9 mouse cellular contexts compared by ENCODE assay signal in the genomic region with DNA sequence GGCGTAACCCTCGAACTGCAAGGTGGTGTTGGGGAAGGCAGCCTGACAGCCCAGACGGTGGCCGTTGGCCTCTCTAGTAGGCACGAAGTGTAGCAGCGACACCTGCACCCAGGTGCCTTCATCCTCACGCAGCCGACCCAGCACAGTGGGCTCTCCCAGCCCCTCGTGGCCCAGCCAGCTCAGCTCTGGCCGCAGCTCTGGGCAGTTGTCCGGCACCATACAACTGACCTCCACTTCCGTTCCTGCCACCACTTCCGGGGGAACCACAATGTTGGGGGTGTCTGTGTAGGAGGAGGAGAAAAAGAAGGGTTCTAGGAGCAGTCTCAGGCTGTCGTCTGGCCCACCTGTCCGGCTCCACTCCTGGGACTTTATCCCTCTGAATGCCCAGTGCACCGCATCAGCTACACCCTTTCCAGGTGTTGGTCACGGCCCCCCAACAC. TPM values are rescaled to one million over a fixed set of nuclear protein-coding genes. Genes with fewer than 3 reads are reported as not detected.
A peak's percentile ranks its signal among the peaks of the same experiment; 100 is the strongest.
DNase-seq lines count a peak whose midpoint lies in the region; ATAC-seq and TF ChIP-seq lines count a peak whose summit lies in the region.
"Had no signal": no experiment of that assay in that cellular context is flagged by ENCODE, and none has a peak within 500 bp of the region (broad histone marks: within the 10 kb centered on the region; RNA-seq: fewer than 3 reads in every experiment).

No protein-coding gene starts in this region.

- H3K4me1 ChIP-seq in heart, embryonic 14.5 days (ENCODE audit: control insufficient read depth in 2 of 2, insufficient read depth in 2 of 2, low read length in 2 of 2): peaks cover 2 to 13% of the 10 kb centered on the region in 2 experiments; a peak in 2 of 4 replicates
- H3K4me1 ChIP-seq in heart, adult 2 months (ENCODE audit: control insufficient read depth, insufficient read depth, low read length): no peaks in the 10 kb centered on the region
- peaks cover 21% of the 10 kb centered on the region for H3K4me1 ChIP-seq in embryonic facial prominence, embryonic 10.5 days
- peaks cover 8% of the 10 kb centered on the region; the same call in 1 of the 2 replicates for H3K4me1 ChIP-seq in intestine, embryonic 14.5 days (replicated peaks; ENCODE audit: control insufficient read depth, insufficient read depth, low read length)
- H3K4me1 ChIP-seq in midbrain, embryonic 13.5 days (replicated peaks): peaks cover 12% of the 10 kb centered on the region
- peaks cover 14% of the 10 kb centered on the region for H3K4me1 ChIP-seq in thymus, adult 2 months (replicated peaks; ENCODE audit: control insufficient read depth, insufficient read depth, low read length)

- WGBS in heart, embryonic 14.5 days: 22% methylated on average over 16 of the region's 17 CpGs
- whole genome bisulfite sequencing in heart, adult 2 months: 32% methylated on average over 17 of the region's 17 CpGs
- 28% methylated on average over 17 of the region's 17 CpGs for WGBS in embryonic facial prominence, embryonic 10.5 days
- 27% methylated on average over 15 of the region's 17 CpGs for WGBS in intestine, embryonic 14.5 days
- WGBS in midbrain, embryonic 13.5 days: 29% methylated on average over 17 of the region's 17 CpGs
- 29% methylated on average over 17 of the region's 17 CpGs for WGBS in thymus, adult 2 months

- H3K27ac ChIP-seq in heart, embryonic 14.5 days (replicated peaks in 1 of 2; ENCODE audit: control insufficient read depth in 1 of 2, insufficient read depth in 1 of 2, low read depth in 2 of 2, low read length in 2 of 2): no peak overlapping the region
- H3K27ac ChIP-seq in heart, adult 2 months: no peak overlapping the region
- no peak overlapping the region for H3K27ac ChIP-seq in embryonic facial prominence, embryonic 10.5 days (replicated peaks)
- H3K27ac ChIP-seq in intestine, embryonic 14.5 days (ENCODE audit: low read depth): no peak overlapping the region
- no peak overlapping the region for H3K27ac ChIP-seq in midbrain, embryonic 13.5 days
- H3K27ac ChIP-seq in left cerebral cortex, adult 2 months: no peak overlapping the region
- no peak overlapping the region for H3K27ac ChIP-seq in thymus, adult 2 months (ENCODE audit: control insufficient read depth, insufficient read depth, low read length)

- no peak for TF ChIP-seq CTCF in heart, adult 2 months (IDR thresholded peaks at IDR 0.05)
- TF ChIP-seq CTCF in left cerebral cortex, adult 2 months (IDR thresholded peaks at IDR 0.05): no peak
- TF ChIP-seq CTCF in thymus, adult 2 months (IDR thresholded peaks at IDR 0.05; ENCODE audit: borderline replicate concordance, control insufficient read depth, extremely low read depth, insufficient read depth, low read length, poor library complexity): no peak

- no peaks in the 10 kb centered on the region for H3K9me3 ChIP-seq in heart, embryonic 14.5 days (ENCODE audit: control insufficient read depth, low read length)
- H3K9me3 ChIP-seq in embryonic facial prominence, embryonic 10.5 days: no peaks in the 10 kb centered on the region
- H3K9me3 ChIP-seq in intestine, embryonic 14.5 days (ENCODE audit: control insufficient read depth, low read length): no peaks in the 10 kb centered on the region
- no peaks in the 10 kb centered on the region for H3K9me3 ChIP-seq in midbrain, embryonic 13.5 days

- intact Hi-C loops in heart, adult 2 months (cut with DNase I): no loop called here
- intact Hi-C loops in left cerebral cortex, adult 2 months (cut with DNase I): no loop called here

- no peak overlapping the region for H3K4me3 ChIP-seq in heart, embryonic 14.5 days (ENCODE audit: control insufficient read depth in 1 of 2, insufficient read depth in 1 of 2, low read depth in 1 of 2, low read length in 2 of 2)
- no peak overlapping the region for H3K4me3 ChIP-seq in heart, adult 2 months
- peak overlapping the region; percentile 53 for H3K4me3 ChIP-seq in embryonic facial prominence, embryonic 10.5 days
- H3K4me3 ChIP-seq in intestine, embryonic 14.5 days (ENCODE audit: low read depth, low read length): peak overlapping the region; percentile 15; the same call in 1 of the 2 replicates
- peak overlapping the region; percentile 25 for H3K4me3 ChIP-seq in midbrain, embryonic 13.5 days (replicated peaks)
- H3K4me3 ChIP-seq in left cerebral cortex, adult 2 months: no peak overlapping the region
- H3K4me3 ChIP-seq in thymus, adult 2 months (ENCODE audit: control insufficient read depth, insufficient read depth, low read length): no peak overlapping the region

- H3K27me3 ChIP-seq in heart, embryonic 14.5 days (ENCODE audit: control insufficient read depth, insufficient read depth, low read length): peaks cover 11% of the 10 kb centered on the region
- peaks cover 4% of the 10 kb centered on the region for H3K27me3 ChIP-seq in heart, adult 2 months (ENCODE audit: control insufficient read depth, insufficient read depth, low read length)
- H3K27me3 ChIP-seq in embryonic facial prominence, embryonic 10.5 days (replicated peaks; ENCODE audit: low read depth, poor library complexity, severe bottlenecking): peaks cover 9% of the 10 kb centered on the region
- H3K27me3 ChIP-seq in intestine, embryonic 14.5 days (replicated peaks; ENCODE audit: control insufficient read depth, insufficient read depth, low read length): no peaks in the 10 kb centered on the region
- H3K27me3 ChIP-seq in midbrain, embryonic 13.5 days: no peaks in the 10 kb centered on the region; the same call in 1 of the 2 replicates
- H3K27me3 ChIP-seq in thymus, adult 2 months (ENCODE audit: control insufficient read depth, insufficient read depth, low read length): no peaks in the 10 kb centered on the region; the same call in 1 of the 2 replicates

- DNase-seq in heart, adult 2 months: no peak
- DNase-seq in embryonic facial prominence, embryonic 10.5 days (ENCODE audit: low spot score): no peak
- DNase-seq in intestine, embryonic 14.5 days (ENCODE audit: low spot score): no peak
- no peak for DNase-seq in left cerebral cortex, adult 2 months (ENCODE audit: extremely low spot score in 1 of 2, low spot score in 2 of 2)
- no peak for DNase-seq in thymus, postnatal 4 days
- DNase-seq in thymus, adult 2 months: no peak
- DNase-seq: gastrocnemius, postnatal 25 days had no signal

- no peak for TF ChIP-seq POLR2A in heart, adult 2 months (IDR thresholded peaks at IDR 0.05; ENCODE audit: insufficient read depth, low read depth, low read length)
- TF ChIP-seq POLR2A in thymus, adult 2 months (IDR thresholded peaks at IDR 0.05; ENCODE audit: control insufficient read depth, extremely low read depth, insufficient read depth, low read length, poor library complexity): no peak

- H3K9ac ChIP-seq in heart, embryonic 14.5 days (ENCODE audit: low read length): no peak overlapping the region
- H3K9ac ChIP-seq in heart, adult 2 months (ENCODE audit: low read depth, low read length): no peak overlapping the region
- no peak overlapping the region for H3K9ac ChIP-seq in intestine, embryonic 14.5 days (ENCODE audit: low read length)
- no peak overlapping the region for H3K9ac ChIP-seq in midbrain, embryonic 13.5 days (replicated peaks)

- no peaks in the 10 kb centered on the region for H3K79me2 ChIP-seq in heart, adult 2 months (replicated peaks; ENCODE audit: control insufficient read depth, insufficient read depth, low read length)

- no peak for TF ChIP-seq EP300 in heart, adult 2 months (IDR thresholded peaks at IDR 0.05; ENCODE audit: insufficient read depth, low read depth, low read length)

- H3K4me2 ChIP-seq in heart, embryonic 14.5 days (ENCODE audit: low read length): peak overlapping the region; percentile 44
- H3K4me2 ChIP-seq in intestine, embryonic 14.5 days (ENCODE audit: low read length): peak overlapping the region; percentile 55
- peak overlapping the region; percentile 60 for H3K4me2 ChIP-seq in midbrain, embryonic 13.5 days (replicated peaks)

- no peak for ATAC-seq in heart, embryonic 14.5 days (ENCODE audit: insufficient number of reproducible peaks, insufficient read depth, low FRiP score, low read depth)
- peak; percentile 8; the same call in 1 of the 2 replicates for ATAC-seq in intestine, embryonic 14.5 days (replicated peaks; ENCODE audit: low FRiP score, low TSS enrichment, low read depth)
- ATAC-seq in midbrain, embryonic 13.5 days: peak; percentile 29; the same call in 1 of the 2 replicates

- no peaks in the 10 kb centered on the region for H3K36me3 ChIP-seq in heart, embryonic 14.5 days (ENCODE audit: control insufficient read depth, insufficient read depth, low read length)
- no peaks in the 10 kb centered on the region for H3K36me3 ChIP-seq in heart, adult 2 months (ENCODE audit: control insufficient read depth, insufficient read depth, low read length)
- no peaks in the 10 kb centered on the region for H3K36me3 ChIP-seq in embryonic facial prominence, embryonic 10.5 days (replicated peaks)
- H3K36me3 ChIP-seq in intestine, embryonic 14.5 days (ENCODE audit: control insufficient read depth, insufficient read depth, low read length): no peaks in the 10 kb centered on the region
- no peaks in the 10 kb centered on the region for H3K36me3 ChIP-seq in midbrain, embryonic 13.5 days
- no peaks in the 10 kb centered on the region for H3K36me3 ChIP-seq in thymus, adult 2 months (ENCODE audit: control insufficient read depth, insufficient read depth, low read length)

RNA-seq across cellular contexts. Expression of a gene that starts 5.7 kb away (rescaled TPM):
- polyA plus RNA-seq in heart, embryonic 14.5 days (2014; fragmentation: Nextera tagmentation; extraction: Ambion mirVana): 0.15 TPM in 1 of 2 replicates, not detected in the other
- not detected for total RNA-seq in heart, adult 2 months (2021)
- 0.27 and 0.32 TPM in 2 replicates for polyA plus RNA-seq in heart, adult 2 months (2012; rRNA removed)
- 0.32 and 0.39 TPM in 2 replicates for polyA plus RNA-seq in embryonic facial prominence, embryonic 10.5 days (2016; fragmentation: Nextera tagmentation; extraction: Ambion mirVana)
- 0.22 and 0.35 TPM in 2 replicates for polyA plus RNA-seq in intestine, embryonic 14.5 days (2014; fragmentation: Nextera tagmentation; extraction: Ambion mirVana)
- polyA plus RNA-seq in midbrain, embryonic 13.5 days (2015; fragmentation: Nextera tagmentation; extraction: Ambion mirVana): 1.3 and 1.5 TPM in 2 replicates
- total RNA-seq in left cerebral cortex, adult 2 months (2021): 10 to 100 TPM; 91.1 to 93.1 TPM
- polyA plus RNA-seq in thymus, adult 2 months (2012; rRNA removed): 1.8 and 2.0 TPM in 2 replicates

RNA-seq across cellular contexts. Expression of a gene that starts 15.5 kb away (rescaled TPM):
- not detected in 2 replicates for polyA plus RNA-seq in heart, embryonic 14.5 days (2014; fragmentation: Nextera tagmentation; extraction: Ambion mirVana)
- 1 to 10 TPM; 2.8 to 4.5 TPM for total RNA-seq in heart, adult 2 months (2021)
- polyA plus RNA-seq in heart, adult 2 months (2012; rRNA removed): 2.1 and 4.7 TPM in 2 replicates
- not detected in 2 replicates for polyA plus RNA-seq in embryonic facial prominence, embryonic 10.5 days (2016; fragmentation: Nextera tagmentation; extraction: Ambion mirVana)
- polyA plus RNA-seq in intestine, embryonic 14.5 days (2014; fragmentation: Nextera tagmentation; extraction: Ambion mirVana): not detected in 2 replicates
- not detected in 2 replicates for polyA plus RNA-seq in midbrain, embryonic 13.5 days (2015; fragmentation: Nextera tagmentation; extraction: Ambion mirVana)
- not detected for total RNA-seq in left cerebral cortex, adult 2 months (2021)
- 2.2 and 12.5 TPM in 2 replicates for polyA plus RNA-seq in thymus, adult 2 months (2012; rRNA removed)
- total RNA-seq: gastrocnemius, postnatal 25 days had no signal

RNA-seq across cellular contexts. Expression of a gene that starts 28.9 kb away (rescaled TPM):
- 0.16 TPM in 1 of 2 replicates, not detected in the other for polyA plus RNA-seq in heart, embryonic 14.5 days (2014; fragmentation: Nextera tagmentation; extraction: Ambion mirVana)
- 1 to 10 TPM in 1 of 2 experiments, under 1 TPM in 1; 0.57 to 1.3 TPM for total RNA-seq in heart, adult 2 months (2021)
- polyA plus RNA-seq in heart, adult 2 months (2012; rRNA removed): 1.1 and 8.1 TPM in 2 replicates
- 0.08 and 0.27 TPM in 2 replicates for polyA plus RNA-seq in embryonic facial prominence, embryonic 10.5 days (2016; fragmentation: Nextera tagmentation; extraction: Ambion mirVana)
- 0.12 TPM in 1 of 2 replicates, not detected in the other for polyA plus RNA-seq in intestine, embryonic 14.5 days (2014; fragmentation: Nextera tagmentation; extraction: Ambion mirVana)
- not detected in 2 replicates for polyA plus RNA-seq in midbrain, embryonic 13.5 days (2015; fragmentation: Nextera tagmentation; extraction: Ambion mirVana)
- not detected for total RNA-seq in left cerebral cortex, adult 2 months (2021)
- polyA plus RNA-seq in thymus, adult 2 months (2012; rRNA removed): 8.5 and 8.9 TPM in 2 replicates

RNA-seq across cellular contexts. Expression of a gene that starts 34.8 kb away (rescaled TPM):
- not detected in 2 replicates for polyA plus RNA-seq in heart, embryonic 14.5 days (2014; fragmentation: Nextera tagmentation; extraction: Ambion mirVana)
- total RNA-seq in heart, adult 2 months (2021): 10 to 100 TPM; 11.8 to 14.2 TPM
- 114 and 141 TPM in 2 replicates for polyA plus RNA-seq in heart, adult 2 months (2012; rRNA removed)
- polyA plus RNA-seq in embryonic facial prominence, embryonic 10.5 days (2016; fragmentation: Nextera tagmentation; extraction: Ambion mirVana): not detected in 2 replicates
- polyA plus RNA-seq in intestine, embryonic 14.5 days (2014; fragmentation: Nextera tagmentation; extraction: Ambion mirVana): not detected in 2 replicates
- polyA plus RNA-seq in midbrain, embryonic 13.5 days (2015; fragmentation: Nextera tagmentation; extraction: Ambion mirVana): not detected in 2 replicates
- total RNA-seq in left cerebral cortex, adult 2 months (2021): not detected
- 23.6 and 33.1 TPM in 2 replicates for polyA plus RNA-seq in thymus, adult 2 months (2012; rRNA removed)
- total RNA-seq: gastrocnemius, postnatal 25 days had no signal

RNA-seq across cellular contexts. Expression of a gene that starts 47.6 kb away (rescaled TPM):
- 17.2 and 19.6 TPM in 2 replicates for polyA plus RNA-seq in heart, embryonic 14.5 days (2014; fragmentation: Nextera tagmentation; extraction: Ambion mirVana)
- total RNA-seq in heart, adult 2 months (2021): 100 to 1,000 TPM; 103 to 110 TPM
- 124 and 135 TPM in 2 replicates for polyA plus RNA-seq in heart, adult 2 months (2012; rRNA removed)
- polyA plus RNA-seq in embryonic facial prominence, embryonic 10.5 days (2016; fragmentation: Nextera tagmentation; extraction: Ambion mirVana): 25.1 and 29.6 TPM in 2 replicates
- polyA plus RNA-seq in intestine, embryonic 14.5 days (2014; fragmentation: Nextera tagmentation; extraction: Ambion mirVana): 22.3 and 22.7 TPM in 2 replicates
- 24.2 and 27.6 TPM in 2 replicates for polyA plus RNA-seq in midbrain, embryonic 13.5 days (2015; fragmentation: Nextera tagmentation; extraction: Ambion mirVana)
- total RNA-seq in left cerebral cortex, adult 2 months (2021): 100 to 1,000 TPM; 131 to 134 TPM
- 288 and 342 TPM in 2 replicates for polyA plus RNA-seq in thymus, adult 2 months (2012; rRNA removed)

Comparison
In these comparisons a context has a peak if more than half of its experiments do, and no peak if none do; other contexts are left out.
1. H3K4me3 ChIP-seq: peak in embryonic facial prominence, embryonic 10.5 days (single experiment), intestine, embryonic 14.5 days (single experiment) and midbrain, embryonic 13.5 days (single experiment); none in heart, embryonic 14.5 days (0 of 2), heart, adult 2 months (single experiment), left cerebral cortex, adult 2 months (single experiment) and thymus, adult 2 months (single experiment).
2. Peak in every context shown above with its lines, with median percentiles within 50 percentile points of each other: H3K4me2 ChIP-seq.